Mouse (Mus musculus) limb, embryonic 10.5 days (tissue): ENCODE data around the gene Igsf9. TPM values are rescaled to one million over a fixed set of nuclear protein-coding genes. Genes with fewer than 3 reads are reported as not detected.

ENCODE experiments used
- DNase-seq: peaks from one replicate; pipeline ENCODE4 v3.0.0-alpha.2; 2017; ENCODE audit warnings: low spot score
- H3K27ac ChIP-seq: fragments of 300-500 bp; sonication (generic); 2 replicates; pipeline ENCODE4 v1.5.1; 2016; ENCODE audit warnings: mild to moderate bottlenecking
- H3K27me3 ChIP-seq: fragments of 300-500 bp; sonication (generic); 2 replicates; pipeline ENCODE4 v1.6.1; 2016; ENCODE audit warnings: low read depth, mild to moderate bottlenecking; ENCODE audit not compliant: poor library complexity, severe bottlenecking
- H3K36me3 ChIP-seq: fragments of 300-500 bp; sonication (generic); 2 replicates; pipeline ENCODE4 v1.6.1; 2016; ENCODE audit warnings: mild to moderate bottlenecking, moderate library complexity
- H3K4me1 ChIP-seq: fragments of 300-500 bp; sonication (generic); 2 replicates; pipeline ENCODE4 v1.6.1; 2016
- H3K4me3 ChIP-seq: fragments of 300-500 bp; sonication (generic); 2 replicates; pipeline ENCODE4 v1.5.1; 2016; ENCODE audit warnings: mild to moderate bottlenecking, moderate library complexity
- H3K9me3 ChIP-seq: fragments of 300-500 bp; sonication (generic); replicated peaks from 2 replicates; pipeline ENCODE4 v1.6.1; 2016; ENCODE audit warnings: mild to moderate bottlenecking
- WGBS: fragments of 180-500 bp; shearing (Covaris S2); methylation state at CpG from one replicate; pipeline ENCODE4 v1.1.7; 2016; 5-methylcytosine and 5-hydroxymethylcytosine counted together
- polyA plus RNA-seq: library from polyadenylated mRNA; unstranded; fragments of >200 nt; fragmentation: Nextera tagmentation; extraction: Ambion mirVana; gene quantifications from 2 replicates; pipeline ENCODE4 v1.2.1, GENCODE M21; 2016

The Igsf9 gene
- polyA plus RNA-seq, 1 experiment from 2014 or later, result 85.8 TPM

DNA sequence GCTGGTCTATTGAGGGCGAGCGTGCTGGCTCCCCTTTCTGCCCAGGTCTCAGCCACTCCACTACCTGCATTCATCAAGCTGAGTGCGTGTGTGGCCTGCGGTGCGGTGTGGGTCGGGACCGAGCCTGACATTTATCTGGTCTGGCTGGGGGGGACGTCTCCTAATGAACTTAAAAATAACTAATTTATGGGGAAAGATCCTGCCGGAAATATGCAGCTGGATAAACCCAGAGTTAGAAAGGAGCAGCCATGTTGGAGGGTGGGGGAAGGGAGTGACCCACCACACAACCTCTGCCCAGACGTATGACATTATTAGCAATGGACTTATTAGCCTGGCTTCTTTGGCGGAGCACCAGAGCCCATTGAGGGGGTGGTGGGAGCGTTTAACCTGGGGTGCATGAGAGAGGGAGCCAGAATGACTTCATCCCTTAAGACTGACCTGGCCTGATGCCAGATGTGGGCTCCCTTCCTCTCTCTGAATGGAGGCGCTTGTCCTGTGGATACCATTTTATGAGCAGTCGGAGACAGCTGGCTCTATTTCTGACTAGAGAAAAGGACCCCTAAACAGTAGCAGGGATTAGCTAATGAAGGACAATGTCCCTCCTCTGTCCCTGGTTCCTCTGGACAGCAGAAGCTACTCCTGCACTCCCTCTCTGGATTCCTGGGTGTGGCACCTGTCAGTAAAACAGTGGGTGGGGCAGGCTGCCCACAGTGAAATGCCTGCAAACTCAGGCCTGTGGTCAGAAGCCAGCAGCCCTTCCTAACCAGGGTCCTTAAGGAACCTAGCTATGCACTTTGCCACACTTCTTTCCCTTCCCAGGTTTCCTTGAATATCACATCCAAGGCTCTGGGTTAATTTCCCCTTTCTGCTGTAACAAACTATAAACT lies 21.8 kb downstream of the Igsf9 start:
- Histone ChIP-seq H3K4me3 (peak overlapping the region; percentile 62), H3K27me3 (peaks cover 29% of the 10 kb centered on the region), H3K9me3 (no peaks in the 10 kb centered on the region), H3K36me3 (peaks cover 17% of the 10 kb centered on the region), H3K27ac (peak overlapping the region; percentile 15), H3K4me1 (peaks cover 65% of the 10 kb centered on the region)
- no peak for DNase-seq
- WGBS, result 59% methylated on average over 14 of the region's 14 CpGs

- Histone ChIP-seq H3K4me1 (peaks cover 58% of the 10 kb centered on the region), H3K4me3 (no peak overlapping the region), H3K27me3 (peaks cover 28% of the 10 kb centered on the region), H3K27ac (0 out of 2 replicates have a peak overlapping the region, but pooled peaks have one; percentile 14), H3K9me3 (no peaks in the 10 kb centered on the region), H3K36me3 (peaks cover 7% of the 10 kb centered on the region)
- 90% methylated on average over 8 of the region's 8 CpGs for WGBS
- no peak for DNase-seq
Measured at GRCm38 (mm10) chr1:172504756-172505155, 23.2 kb downstream of the Igsf9 start.

GRCm38 (mm10) chr1:172507001-172507400 lies 25.4 kb downstream of the Igsf9 start:
- Histone ChIP-seq H3K4me3 (no peak overlapping the region), H3K27ac (no peak overlapping the region; the same call in 1 of the 2 replicates), H3K9me3 (no peaks in the 10 kb centered on the region), H3K27me3 (peaks cover 6% of the 10 kb centered on the region; the same call in 1 of the 2 replicates), H3K36me3 (peaks cover 7% of the 10 kb centered on the region), H3K4me1 (peaks cover 46% of the 10 kb centered on the region)
- no peak for DNase-seq
- WGBS, result 61% methylated on average over 5 of the region's 5 CpGs

GRCm38 (mm10) chr1:172507701-172508100 lies 26.1 kb downstream of the Igsf9 start:
- no peaks in the 10 kb centered on the region for H3K9me3 ChIP-seq
- H3K27ac ChIP-seq, result no peak overlapping the region
- no peak for DNase-seq
- H3K4me3 ChIP-seq, result no peak overlapping the region
- H3K27me3 ChIP-seq, result no peaks in the 10 kb centered on the region
- 93% methylated on average over 3 of the region's 3 CpGs for WGBS
- H3K36me3 ChIP-seq, result peaks cover 7% of the 10 kb centered on the region
- H3K4me1 ChIP-seq, result peaks cover 39% of the 10 kb centered on the region

DNA sequence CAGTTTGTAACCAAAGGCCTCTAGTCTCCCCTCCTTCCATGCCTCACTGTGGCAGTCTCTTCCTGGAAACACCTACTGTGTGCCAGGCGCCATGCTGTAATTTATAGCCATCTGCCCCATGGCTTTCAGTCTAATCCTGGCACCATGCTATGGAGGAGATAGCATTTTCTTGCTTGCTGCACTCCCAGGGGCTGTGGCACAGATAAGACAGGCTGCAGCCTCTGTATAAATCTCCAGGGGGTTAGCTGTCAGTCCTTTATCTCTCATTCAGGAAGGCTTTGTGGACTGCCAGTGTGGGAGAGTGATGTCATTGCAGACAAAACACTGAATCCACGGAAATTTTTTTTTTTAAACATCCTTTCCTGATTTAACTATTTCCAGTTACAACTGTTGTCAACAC lies 26.6 kb downstream of the Igsf9 start:
- 70% methylated on average over 2 of the region's 2 CpGs for WGBS
- Histone ChIP-seq H3K27ac (no peak overlapping the region), H3K4me1 (peaks cover 39% of the 10 kb centered on the region), H3K4me3 (no peak overlapping the region), H3K9me3 (no peaks in the 10 kb centered on the region), H3K27me3 (no peaks in the 10 kb centered on the region), H3K36me3 (peaks cover 7% of the 10 kb centered on the region)
- DNase-seq, result no peak

DNA sequence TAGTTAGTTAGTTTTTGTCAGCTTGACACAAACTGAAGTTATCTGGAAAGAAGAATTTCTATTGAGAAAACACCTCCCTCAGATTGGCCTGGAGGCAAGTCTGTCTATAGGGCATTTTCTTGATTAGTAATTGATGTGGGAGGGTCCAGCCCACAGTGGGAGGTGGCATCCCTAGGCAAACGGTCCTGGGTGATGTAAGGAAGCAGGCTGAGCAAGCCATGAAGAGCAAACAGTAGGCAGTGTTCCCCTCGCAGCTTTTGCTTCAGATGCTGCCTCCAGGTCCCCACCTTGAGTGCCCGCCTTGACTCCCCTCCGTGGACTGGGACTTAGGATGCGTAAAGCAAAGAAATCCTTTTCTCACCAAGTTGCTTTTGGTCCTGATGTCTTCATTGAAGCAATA lies 27.6 kb downstream of the Igsf9 start:
- H3K36me3 ChIP-seq, result peaks cover 7% of the 10 kb centered on the region
- no peaks in the 10 kb centered on the region for H3K27me3 ChIP-seq
- no peak for DNase-seq
- peaks cover 38% of the 10 kb centered on the region for H3K4me1 ChIP-seq
- no peaks in the 10 kb centered on the region for H3K9me3 ChIP-seq
- 78% methylated on average over 5 of the region's 5 CpGs for WGBS
- H3K27ac ChIP-seq, result no peak overlapping the region
- no peak overlapping the region for H3K4me3 ChIP-seq

- DNase-seq, result no peak
- H3K4me3 ChIP-seq, result no peak overlapping the region
- H3K9me3 ChIP-seq, result no peaks in the 10 kb centered on the region
- H3K4me1 ChIP-seq, result peaks cover 32% of the 10 kb centered on the region
- 46% methylated on average over 8 of the region's 8 CpGs for WGBS
- H3K27me3 ChIP-seq, result no peaks in the 10 kb centered on the region
- peaks cover 6% of the 10 kb centered on the region for H3K36me3 ChIP-seq
- H3K27ac ChIP-seq, result no peak overlapping the region
Measured at GRCm38 (mm10) chr1:172509983-172510382, 28.4 kb downstream of the Igsf9 start.

DNA sequence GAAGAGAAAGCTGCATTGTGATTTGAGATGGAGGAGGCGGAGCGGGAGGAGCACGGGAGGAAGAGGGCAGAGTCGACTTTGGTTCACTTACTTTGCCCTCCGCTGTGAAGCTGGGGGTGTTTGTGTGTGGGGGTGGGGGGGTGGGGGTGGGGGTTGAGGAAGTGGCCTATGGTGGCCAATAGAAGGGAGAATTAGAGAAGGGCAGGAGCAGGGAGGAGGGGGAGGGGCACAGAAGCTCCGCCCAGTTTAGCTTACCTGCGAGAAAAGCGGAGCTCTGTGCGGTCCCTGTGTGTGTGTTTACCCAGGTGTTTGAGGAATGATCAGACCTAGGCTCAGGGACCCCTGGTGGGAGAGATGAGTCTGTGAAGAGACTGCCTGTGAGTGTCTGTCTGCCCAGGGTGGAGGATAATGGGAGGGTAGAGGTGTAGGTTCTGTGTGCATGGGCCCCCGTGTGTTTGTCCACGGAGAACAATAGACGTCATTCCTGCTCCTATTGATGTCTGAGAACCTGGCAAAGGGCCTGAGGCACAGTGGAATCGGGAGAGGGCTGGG lies 28.9 kb downstream of the Igsf9 start:
- H3K27ac ChIP-seq, result no peak overlapping the region
- peaks cover 1% of the 10 kb centered on the region; the same call in 1 of the 2 replicates for H3K36me3 ChIP-seq
- H3K9me3 ChIP-seq, result no peaks in the 10 kb centered on the region
- no peak for DNase-seq
- H3K4me1 ChIP-seq, result peaks cover 34% of the 10 kb centered on the region
- 27% methylated on average over 13 of the region's 13 CpGs for WGBS
- 0 out of 2 replicates have a peak, but pooled peaks cover 3% of the 10 kb centered on the region for H3K27me3 ChIP-seq
- H3K4me3 ChIP-seq, result no peak overlapping the region

DNA sequence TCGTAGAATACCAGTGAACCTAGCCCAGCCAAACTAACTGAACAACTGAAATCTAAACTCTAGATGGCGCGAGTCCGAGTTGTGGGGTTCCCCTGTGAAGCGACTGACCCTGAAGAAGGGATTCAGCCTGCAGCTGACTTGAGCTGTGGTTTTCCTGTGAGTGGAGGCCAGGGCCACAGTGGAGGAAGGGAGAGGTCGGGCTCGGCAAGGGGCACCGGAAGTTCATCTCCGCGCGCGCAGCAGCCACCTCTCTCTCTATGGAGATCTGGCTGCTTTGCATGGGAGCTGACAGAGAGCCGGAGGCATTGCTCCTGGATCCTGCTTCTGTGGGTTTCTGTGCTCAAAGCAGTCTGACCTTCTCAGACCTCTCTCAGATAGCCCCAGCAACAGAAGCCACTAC lies 31.4 kb downstream of the Igsf9 start:
- peak; percentile 57 for DNase-seq
- H3K27me3 ChIP-seq, result 0 out of 2 replicates have a peak, but pooled peaks cover 5% of the 10 kb centered on the region
- H3K27ac ChIP-seq, result peak overlapping the region; percentile 76
- no peaks in the 10 kb centered on the region for H3K36me3 ChIP-seq
- H3K4me1 ChIP-seq, result peaks cover 28% of the 10 kb centered on the region
- peak overlapping the region; percentile 18; the same call in 1 of the 2 replicates for H3K4me3 ChIP-seq
- no peaks in the 10 kb centered on the region for H3K9me3 ChIP-seq
- WGBS, result 27% methylated on average over 13 of the region's 13 CpGs

- 86% methylated on average over 17 of the region's 17 CpGs for WGBS
- Histone ChIP-seq H3K27me3 (0 out of 2 replicates have a peak, but pooled peaks cover 5% of the 10 kb centered on the region), H3K4me1 (peaks cover 28% of the 10 kb centered on the region), H3K9me3 (no peaks in the 10 kb centered on the region), H3K4me3 (no peak overlapping the region), H3K27ac (peak overlapping the region; percentile 76), H3K36me3 (no peaks in the 10 kb centered on the region)
- DNase-seq, result no peak
Measured at GRCm38 (mm10) chr1:172513525-172514212, 32.1 kb downstream of the Igsf9 start.

DNA sequence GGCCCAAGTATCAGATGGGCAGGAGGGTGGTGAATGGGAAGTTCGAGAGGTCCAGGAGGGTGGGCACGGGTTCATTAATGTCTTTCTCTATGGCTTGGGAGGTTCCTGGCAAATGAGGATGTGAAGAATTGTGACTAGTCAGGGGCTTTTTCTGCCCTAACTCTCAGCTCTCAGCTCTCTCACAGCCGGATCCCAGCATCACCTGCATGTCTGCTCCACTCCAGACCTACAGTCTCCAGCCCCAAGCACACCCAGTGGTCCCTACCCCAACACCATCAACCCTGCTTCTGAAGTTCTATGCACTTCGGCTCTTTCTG lies 32.6 kb downstream of the Igsf9 start:
- DNase-seq, result no peak
- 0 out of 2 replicates have a peak, but pooled peaks cover 5% of the 10 kb centered on the region for H3K27me3 ChIP-seq
- H3K36me3 ChIP-seq, result no peaks in the 10 kb centered on the region
- no peaks in the 10 kb centered on the region for H3K9me3 ChIP-seq
- 79% methylated on average over 4 of the region's 4 CpGs for WGBS
- 0 out of 2 replicates have a peak overlapping the region, but pooled peaks have one; percentile 76 for H3K27ac ChIP-seq
- H3K4me3 ChIP-seq, result no peak overlapping the region
- H3K4me1 ChIP-seq, result peaks cover 28% of the 10 kb centered on the region

GRCm38 (mm10) chr1:172514551-172515268 lies 33.1 kb downstream of the Igsf9 start:
- Histone ChIP-seq H3K27ac (no peak overlapping the region), H3K4me1 (peaks cover 30% of the 10 kb centered on the region)
- 83% methylated on average over 7 of the region's 7 CpGs for WGBS

More at GRCm38 (mm10) chr1:172514551-172515268, 33.1 kb downstream of the Igsf9 start:
- Histone ChIP-seq H3K36me3 (no peaks in the 10 kb centered on the region), H3K9me3 (no peaks in the 10 kb centered on the region), H3K27me3 (0 out of 2 replicates have a peak, but pooled peaks cover 5% of the 10 kb centered on the region), H3K4me3 (no peak overlapping the region)
- DNase-seq, result no peak
